Mouse (Mus musculus): ENCODE results near the gene Brwd3. TPM values are rescaled to one million over a fixed set of nuclear protein-coding genes. Genes with fewer than 3 reads are reported as not detected.

Gene Brwd3
- polyA plus RNA-seq (2012; fragmentation: generic; extraction: Trizol) = 0.62 TPM

GRCm38 (mm10) chrX:108834090-108834774 lies at the start of gene Brwd3:
TSS of gene Brwd3 (minus strand) at chrX:108834372.
- peak within 1 kb of the TSS; percentile 82 for H3K4me3 ChIP-seq
- H3K27me3 ChIP-seq (ENCODE audit: control insufficient read depth, insufficient read depth, insufficient read length) = no peaks in the 10 kb centered on the region
- peak within 1 kb of the TSS; percentile 77 for H3K4me2 ChIP-seq (ENCODE audit: low read depth)
- TF ChIP-seq POLR2AphosphoS2 (IDR thresholded peaks at IDR 0.05; ENCODE audit: insufficient read length, low read depth) (peak; percentile 48), POLR2A (IDR thresholded peaks at IDR 0.05; ENCODE audit: insufficient read length, low read depth) (peak; percentile 47), MAX (IDR thresholded peaks at IDR 0.05; ENCODE audit: low read depth) (no peak), REST (IDR thresholded peaks at IDR 0.05; ENCODE audit: insufficient read depth, insufficient read length) (no peak)
- H3K36me3 ChIP-seq (ENCODE audit: control insufficient read depth, insufficient read depth) = no peaks in the 10 kb centered on the region
- H3K79me2 ChIP-seq (ENCODE audit: control insufficient read depth, insufficient read depth) = peaks cover 8% of the 10 kb centered on the region
- peak within 1 kb of the TSS; percentile 18 for H3ac ChIP-seq (ENCODE audit: control insufficient read depth, insufficient read length)

GRCm38 (mm10) chrX:108862632-108863031 lies 28.5 kb upstream of the Brwd3 start:
- H3K4me3 ChIP-seq = no peak overlapping the region
- no peak overlapping the region for H3ac ChIP-seq (ENCODE audit: control insufficient read depth, insufficient read length)
- no peaks in the 10 kb centered on the region for H3K27me3 ChIP-seq (ENCODE audit: control insufficient read depth, insufficient read depth, insufficient read length)
- TF ChIP-seq POLR2A (IDR thresholded peaks at IDR 0.05; ENCODE audit: insufficient read length, low read depth) (no peak), E2F4 (IDR thresholded peaks at IDR 0.05; ENCODE audit: insufficient read depth) (no peak), POLR2AphosphoS2 (IDR thresholded peaks at IDR 0.05; ENCODE audit: insufficient read length, low read depth) (no peak), MYOD1 (IDR thresholded peaks at IDR 0.05; ENCODE audit: control insufficient read depth in 1 of 3, insufficient read length in 2 of 3, low read depth in 2 of 3) (no peak), USF1 (IDR thresholded peaks at IDR 0.05; ENCODE audit: low read depth) (no peak), TCF12 (IDR thresholded peaks at IDR 0.05; ENCODE audit: insufficient read depth, poor library complexity, severe bottlenecking) (no peak), MYOG (IDR thresholded peaks at IDR 0.05; ENCODE audit: control insufficient read depth in 1 of 3, insufficient read depth in 1 of 3, insufficient read length in 2 of 3, low read depth in 2 of 3) (no peak), REST (IDR thresholded peaks at IDR 0.05; ENCODE audit: insufficient read depth, insufficient read length) (no peak), MAX (IDR thresholded peaks at IDR 0.05; ENCODE audit: low read depth) (no peak), CEBPB (IDR thresholded peaks at IDR 0.05; ENCODE audit: insufficient read depth, poor library complexity, severe bottlenecking) (no peak), SRF (IDR thresholded peaks at IDR 0.05; ENCODE audit: control insufficient read depth, insufficient read length, low read depth) (no peak), TCF3 (IDR thresholded peaks at IDR 0.05; ENCODE audit: insufficient read length, low read depth) (no peak)
- H3K4me2 ChIP-seq (ENCODE audit: low read depth) = no peak overlapping the region
- H3K79me2 ChIP-seq (ENCODE audit: control insufficient read depth, insufficient read depth) = no peaks in the 10 kb centered on the region
- no peaks in the 10 kb centered on the region for H3K36me3 ChIP-seq (ENCODE audit: control insufficient read depth, insufficient read depth)

- Histone ChIP-seq H3K4me2 (ENCODE audit: low read depth) (no peak overlapping the region), H3ac (ENCODE audit: control insufficient read depth, insufficient read length) (no peak overlapping the region), H3K36me3 (ENCODE audit: control insufficient read depth, insufficient read depth) (no peaks in the 10 kb centered on the region), H3K79me2 (ENCODE audit: control insufficient read depth, insufficient read depth) (no peaks in the 10 kb centered on the region), H3K27me3 (ENCODE audit: control insufficient read depth, insufficient read depth, insufficient read length) (no peaks in the 10 kb centered on the region), H3K4me3 (no peak overlapping the region)
- TF ChIP-seq MYOG (IDR thresholded peaks at IDR 0.05; ENCODE audit: control insufficient read depth in 1 of 3, insufficient read depth in 1 of 3, insufficient read length in 2 of 3, low read depth in 2 of 3) (no peak), USF1 (IDR thresholded peaks at IDR 0.05; ENCODE audit: low read depth) (no peak)
These were observed 8.5 kb upstream of the Brwd3 start for GRCm38 (mm10) chrX:108842705-108843104.

GRCm38 (mm10) chrX:108836416-108836815 lies 2.2 kb upstream of the Brwd3 start:
- TF ChIP-seq TCF3 (IDR thresholded peaks at IDR 0.05; ENCODE audit: insufficient read length, low read depth) = no peak
- Histone ChIP-seq H3K79me2 (ENCODE audit: control insufficient read depth, insufficient read depth) (peaks cover 8% of the 10 kb centered on the region), H3ac (ENCODE audit: control insufficient read depth, insufficient read length) (no peak overlapping the region), H3K27me3 (ENCODE audit: control insufficient read depth, insufficient read depth, insufficient read length) (no peaks in the 10 kb centered on the region), H3K4me3 (no peak overlapping the region), H3K36me3 (ENCODE audit: control insufficient read depth, insufficient read depth) (no peaks in the 10 kb centered on the region), H3K4me2 (ENCODE audit: low read depth) (no peak overlapping the region)

GRCm38 (mm10) chrX:108835233-108835632 lies 1.1 kb upstream of the Brwd3 start:
- H3K27me3 ChIP-seq (ENCODE audit: control insufficient read depth, insufficient read depth, insufficient read length) = no peaks in the 10 kb centered on the region
- H3K79me2 ChIP-seq (ENCODE audit: control insufficient read depth, insufficient read depth) = peaks cover 8% of the 10 kb centered on the region
- H3ac ChIP-seq (ENCODE audit: control insufficient read depth, insufficient read length) = no peak overlapping the region
- TF ChIP-seq SRF (IDR thresholded peaks at IDR 0.05; ENCODE audit: control insufficient read depth, insufficient read length, low read depth) (no peak), E2F4 (IDR thresholded peaks at IDR 0.05; ENCODE audit: insufficient read depth) (no peak), REST (IDR thresholded peaks at IDR 0.05; ENCODE audit: insufficient read depth, insufficient read length) (no peak), TCF3 (IDR thresholded peaks at IDR 0.05; ENCODE audit: insufficient read length, low read depth) (no peak), MYOG (IDR thresholded peaks at IDR 0.05; ENCODE audit: control insufficient read depth in 1 of 3, insufficient read depth in 1 of 3, insufficient read length in 2 of 3, low read depth in 2 of 3) (no peak), POLR2A (IDR thresholded peaks at IDR 0.05; ENCODE audit: insufficient read length, low read depth) (no peak), POLR2AphosphoS2 (IDR thresholded peaks at IDR 0.05; ENCODE audit: insufficient read length, low read depth) (no peak), USF1 (IDR thresholded peaks at IDR 0.05; ENCODE audit: low read depth) (no peak), MAX (IDR thresholded peaks at IDR 0.05; ENCODE audit: low read depth) (no peak), CEBPB (IDR thresholded peaks at IDR 0.05; ENCODE audit: insufficient read depth, poor library complexity, severe bottlenecking) (no peak), TCF12 (IDR thresholded peaks at IDR 0.05; ENCODE audit: insufficient read depth, poor library complexity, severe bottlenecking) (no peak), MYOD1 (IDR thresholded peaks at IDR 0.05; ENCODE audit: control insufficient read depth in 1 of 3, insufficient read length in 2 of 3, low read depth in 2 of 3) (no peak)
- H3K4me3 ChIP-seq = peak overlapping the region; percentile 82
- H3K36me3 ChIP-seq (ENCODE audit: control insufficient read depth, insufficient read depth) = no peaks in the 10 kb centered on the region
- H3K4me2 ChIP-seq (ENCODE audit: low read depth) = peak overlapping the region; percentile 77
